Mouse (Mus musculus) spleen, adult 2 months (tissue): ENCODE measurements around the gene Tom1l2.

Source experiments
- CTCF ChIP-seq: fragments of 200-500 bp; IDR thresholded peaks from 2 replicates; pipeline ENCODE4 v1.5.1; 2011; ENCODE audit warnings: mild to moderate bottlenecking, inconsistent platforms; ENCODE audit not compliant: insufficient read depth, insufficient read length, insufficient replicate concordance; ENCODE audit errors: extremely low read depth
- POLR2A ChIP-seq: fragments of 200-500 bp; IDR thresholded peaks from 2 replicates; pipeline ENCODE4 v1.6.1; 2011; ENCODE audit warnings: low read depth, low read length, inconsistent platforms

DNA sequence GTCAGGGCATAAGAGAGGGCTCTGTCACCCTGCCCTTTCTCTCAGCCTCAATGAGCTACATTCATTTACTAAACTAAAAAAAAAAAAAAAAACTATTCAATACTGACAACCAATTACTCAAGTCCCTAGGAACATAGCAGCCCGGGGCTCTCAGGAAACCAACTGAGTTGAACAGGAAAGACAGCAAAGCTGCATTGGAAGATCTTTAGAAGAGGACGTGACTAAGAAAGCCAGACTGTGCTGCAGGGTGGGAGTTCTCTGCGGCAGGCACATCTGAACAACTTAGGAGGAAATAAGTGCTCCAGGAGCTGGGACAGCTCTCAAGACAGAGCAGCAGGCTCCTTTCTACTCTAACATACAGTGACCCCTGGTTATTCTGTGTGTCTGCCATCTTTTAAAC is 84.1 kb downstream of the Tom1l2 start:
- no peak for TF ChIP-seq CTCF
- no peak for TF ChIP-seq POLR2A
